Mouse (Mus musculus) spleen, postnatal 4 days (tissue): ENCODE results near the gene Apopt1.

Source experiments
- DNase-seq, 2 experiments: peaks; one replicate each; pipeline ENCODE4 v3.0.0; 2022; ENCODE audit warnings: low spot score in 2 of 2

The Apopt1 gene

DNA sequence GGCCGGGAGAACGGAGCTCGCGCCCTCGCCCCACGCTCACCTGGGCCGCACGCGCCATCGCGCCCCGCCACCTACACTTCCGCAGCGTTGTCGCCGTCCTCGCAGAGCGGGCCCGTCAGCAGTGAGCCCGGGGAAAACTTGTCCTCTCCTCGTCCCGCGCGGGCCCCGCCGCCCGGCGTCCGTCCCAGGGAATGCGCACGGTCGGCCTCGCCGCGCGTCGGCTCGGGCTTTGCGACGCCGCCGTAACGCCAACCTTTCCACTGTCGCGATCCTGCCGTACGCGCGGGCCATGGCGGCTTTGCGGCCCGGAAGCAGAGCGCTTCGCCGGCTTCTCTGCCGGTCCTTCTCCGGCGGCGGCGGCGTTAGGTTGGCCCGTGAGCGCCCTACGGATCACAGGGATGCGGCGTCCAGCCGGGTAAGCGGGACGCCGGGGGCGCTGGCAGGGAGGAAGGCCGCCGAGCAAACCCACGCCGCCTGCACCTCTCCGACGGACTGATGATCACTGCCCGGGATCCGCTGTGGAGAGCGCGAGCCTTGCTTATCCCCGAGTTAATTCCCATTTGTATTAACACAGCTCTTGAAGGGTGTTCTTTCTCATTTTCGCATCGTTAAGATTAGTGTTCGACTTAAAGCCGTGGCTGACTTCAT is at the start of gene Apopt1, which contains the start of gene Bag5:
Gene Apopt1 (plus strand): TSS at position 258 of the 648 bp plus-strand sequence.
Gene Bag5 (minus strand): TSS at position 254 of the 648 bp plus-strand sequence.
- peak; percentile 89 to 96 for DNase-seq

GRCm38 (mm10) chr12:111664144-111664634 is 48.9 kb upstream of the Apopt1 start:
- no peak for DNase-seq

- no peak for DNase-seq
These were observed 47.8 kb upstream of the Apopt1 start for GRCm38 (mm10) chr12:111665041-111665880.

- no peak for DNase-seq
These were observed 46.7 kb upstream of the Apopt1 start for GRCm38 (mm10) chr12:111666380-111666779.

- no peak for DNase-seq
These were observed 45.6 kb upstream of the Apopt1 start for GRCm38 (mm10) chr12:111667421-111667820.

- peak; percentile 88 to 97 for DNase-seq
These were observed 44.6 kb upstream of the Apopt1 start for GRCm38 (mm10) chr12:111668457-111668912.

DNA sequence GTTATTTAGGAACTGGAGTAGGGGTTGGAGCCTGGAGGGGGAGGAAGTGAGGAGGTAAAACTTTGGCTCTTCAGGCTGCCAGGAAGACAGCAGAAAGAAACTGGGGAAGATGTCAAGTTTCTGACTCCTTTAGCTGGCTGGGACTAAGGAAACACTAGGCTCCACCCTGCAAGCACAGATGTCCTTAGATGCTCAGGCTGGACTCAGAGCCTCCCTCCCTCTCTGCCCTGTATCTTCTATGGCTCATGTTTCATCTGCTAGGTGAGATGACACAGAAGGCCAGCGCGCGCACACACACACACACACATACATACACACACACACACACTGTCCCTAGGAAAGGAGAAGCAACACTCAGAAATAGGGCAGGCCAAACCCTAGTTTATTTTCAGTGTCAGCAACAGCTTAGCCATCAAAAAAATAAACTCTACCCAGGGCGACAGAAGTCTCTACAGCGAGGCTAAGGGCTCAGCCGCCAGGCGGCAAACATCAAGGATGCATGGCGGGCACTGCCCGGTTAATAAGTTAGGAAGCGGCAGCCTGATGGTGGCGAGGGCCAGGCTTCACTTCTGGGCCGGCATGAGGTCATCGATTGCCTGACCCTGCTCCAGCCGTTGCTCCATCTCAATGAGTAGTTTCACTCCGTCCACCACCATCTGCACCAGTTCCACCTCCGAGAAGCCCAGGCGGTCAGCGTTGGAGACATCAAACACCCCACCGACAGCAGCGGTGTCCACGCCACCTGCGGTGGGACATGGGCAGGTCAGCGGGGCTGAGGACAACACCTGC is 43.9 kb upstream of the Apopt1 start:
- DNase-seq: no peak

DNA sequence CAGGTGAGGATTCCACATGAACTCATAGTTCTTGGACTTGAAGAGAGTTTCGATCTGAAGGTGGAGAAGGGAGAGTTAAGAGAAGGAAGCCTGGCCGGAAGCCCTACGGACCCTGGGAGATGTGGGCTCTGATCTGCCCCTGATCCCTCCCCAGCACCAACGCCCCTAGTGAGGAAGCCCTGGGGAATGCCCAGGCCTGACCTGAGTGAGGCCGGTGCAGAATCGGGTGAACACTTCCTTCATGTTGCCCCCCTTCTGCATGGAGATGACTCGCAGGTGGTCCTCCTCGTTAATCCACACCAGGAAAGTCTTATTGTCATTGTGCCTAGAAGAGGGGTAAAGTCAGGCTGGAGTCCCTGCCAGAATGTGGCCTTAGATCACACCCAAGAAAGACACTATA is 43.1 kb upstream of the Apopt1 start:
- DNase-seq: no peak

DNA sequence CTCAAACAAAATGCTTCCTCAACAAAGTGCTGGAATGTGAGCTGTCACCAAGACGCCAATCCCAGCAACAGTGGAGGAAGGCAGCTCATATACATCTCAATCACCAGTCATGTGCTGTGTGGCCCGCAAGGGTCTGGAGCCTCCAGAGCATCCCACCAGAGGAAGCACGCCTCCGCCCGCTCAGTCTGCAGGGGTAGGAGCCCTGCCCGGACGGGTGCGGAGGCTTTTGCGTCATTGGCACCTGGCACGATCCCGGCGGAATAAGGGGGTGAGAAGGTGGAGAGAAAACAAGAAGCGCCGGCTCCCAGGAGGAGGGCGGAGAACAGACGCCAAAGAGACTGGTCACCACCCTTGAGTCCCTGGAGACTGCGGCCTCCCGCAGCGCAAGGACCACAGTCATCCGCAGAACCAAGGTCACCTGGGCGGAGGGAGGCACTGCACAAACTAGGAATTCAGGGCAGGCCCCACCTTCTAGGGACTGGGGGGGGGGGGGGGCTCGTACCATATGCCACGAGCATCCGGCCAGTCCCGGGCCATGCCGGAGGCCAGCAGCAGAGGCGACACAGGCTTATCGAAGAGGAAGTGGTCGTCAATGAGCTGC is 42.6 kb upstream of the Apopt1 start:
- DNase-seq: peak in 1 of 2 experiments; percentile 64

DNA sequence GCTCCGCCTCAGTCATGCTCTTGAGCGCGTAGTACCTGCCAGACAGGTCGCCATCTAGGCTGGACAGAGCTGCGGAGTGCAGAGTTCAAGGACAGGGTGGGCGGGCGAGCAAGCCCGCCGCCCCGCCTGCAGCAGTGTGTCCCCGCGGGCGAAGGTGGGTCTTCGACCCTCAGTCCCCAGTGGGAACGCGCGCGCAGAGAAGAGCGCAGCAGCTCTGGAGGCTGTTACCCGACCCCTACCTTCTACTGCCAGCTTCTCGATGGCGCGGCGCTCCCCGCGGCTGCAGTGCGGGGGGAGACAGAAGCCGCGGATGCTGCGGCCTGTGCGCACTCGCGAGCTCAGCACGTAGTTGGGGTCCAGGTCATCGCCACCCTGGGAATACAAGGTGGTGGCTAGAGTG is 42.1 kb upstream of the Apopt1 start:
- no peak for DNase-seq

GRCm38 (mm10) chr12:111671431-111671902 is 41.6 kb upstream of the Apopt1 start:
- peak in 1 of 2 experiments; percentile 69 for DNase-seq

DNA sequence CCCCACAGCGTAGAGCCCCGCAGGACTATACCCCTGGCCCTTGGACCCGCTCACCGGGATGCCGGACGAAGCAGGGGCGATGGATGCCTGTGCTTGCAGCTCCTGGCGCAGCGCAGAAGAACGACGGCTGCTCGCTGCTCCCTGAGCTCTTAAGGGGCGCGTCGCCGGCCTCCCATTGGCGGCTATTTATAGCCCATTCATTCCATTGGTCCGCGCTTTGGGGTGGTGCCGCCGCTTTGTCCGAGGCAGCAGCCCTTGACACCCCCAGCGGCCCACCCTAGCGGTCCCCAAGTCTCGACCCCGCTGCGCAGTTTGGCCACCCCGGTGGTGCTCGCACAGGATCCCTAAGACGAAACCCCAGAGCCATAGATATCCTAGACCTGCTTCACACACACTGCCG is 40.9 kb upstream of the Apopt1 start, which contains the start of gene Ckb:
Gene Ckb (minus strand): TSS at position 163 of the 400 bp plus-strand sequence.
- DNase-seq: peak; percentile 43 to 67

GRCm38 (mm10) chr12:111672581-111672980 is 40.5 kb upstream of the Apopt1 start:
- DNase-seq: no peak

- DNase-seq: no peak
These were observed 38.1 kb upstream of the Apopt1 start for GRCm38 (mm10) chr12:111674850-111675486.

DNA sequence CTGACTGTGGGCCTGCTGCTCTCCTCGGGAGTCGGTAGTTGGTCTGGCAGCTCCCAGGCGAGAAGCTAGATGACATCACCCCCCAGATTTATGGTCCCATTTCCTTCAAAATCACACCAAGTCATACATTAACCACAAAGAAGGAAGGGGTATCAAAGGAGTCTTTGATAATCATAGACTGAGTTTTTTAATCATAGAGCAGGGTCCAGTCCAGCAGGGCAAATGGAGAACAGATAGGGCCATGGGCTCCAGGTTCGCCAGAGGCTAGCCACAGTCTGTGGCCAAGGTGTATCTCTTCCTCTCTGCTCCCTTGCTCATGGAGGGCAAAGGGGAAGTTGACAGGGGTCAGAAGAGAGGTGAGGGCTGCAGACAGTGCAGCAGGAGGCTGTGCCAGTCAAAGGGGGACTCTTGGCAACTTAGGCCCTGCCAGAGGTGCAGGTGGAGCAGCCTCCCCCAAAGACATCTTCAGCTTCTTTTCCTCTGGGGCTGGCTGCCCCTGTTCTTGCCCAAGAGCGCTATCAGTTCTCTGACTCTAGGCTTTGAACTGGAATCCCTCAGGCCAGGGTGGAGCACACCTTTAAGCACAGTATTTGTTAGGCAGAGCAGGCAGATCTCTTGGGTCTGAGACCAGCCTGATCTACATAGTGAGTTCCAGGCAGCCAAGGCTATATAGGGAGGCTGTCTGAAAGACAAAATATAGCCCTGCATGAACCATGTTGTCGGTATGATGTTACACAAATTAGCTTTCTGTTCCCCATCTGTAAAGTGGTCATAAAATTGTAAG is 37.1 kb upstream of the Apopt1 start:
- DNase-seq: no peak

DNA sequence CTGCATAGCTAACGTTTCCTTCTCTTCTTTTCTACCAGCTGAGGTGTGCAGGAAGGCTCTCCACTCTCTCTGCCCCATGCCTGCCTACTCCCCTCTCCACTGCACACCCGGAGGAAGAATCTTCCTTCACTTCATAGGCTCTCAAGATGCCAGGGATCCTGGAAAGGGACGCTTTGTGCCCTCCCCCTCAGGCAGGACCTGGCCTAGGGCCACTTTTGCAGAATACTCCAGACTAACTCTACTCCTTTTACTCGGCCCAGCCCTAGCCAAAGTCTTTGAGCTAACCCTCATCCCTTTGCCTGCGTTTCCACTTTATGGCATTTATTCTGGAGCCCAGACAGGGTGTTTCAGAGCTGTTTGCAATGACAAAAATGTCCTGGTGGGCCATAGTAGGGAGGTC is 35.6 kb upstream of the Apopt1 start:
- DNase-seq: no peak

- DNase-seq: peak; percentile 83 to 93
These were observed 35.0 kb upstream of the Apopt1 start, which contains the start of gene Trmt61a for GRCm38 (mm10) chr12:111677882-111678669. Trmt61a (plus strand) TSS chr12:111678105.

GRCm38 (mm10) chr12:111678670-111678933 is 34.5 kb upstream of the Apopt1 start:
- no peak for DNase-seq

- no peak for DNase-seq
These were observed 34.1 kb upstream of the Apopt1 start for GRCm38 (mm10) chr12:111678997-111679396.
